Mouse (Mus musculus): ENCODE measurements around the gene Ccdc78.
"Not testable (repeated sequence)": the region's sequence is repeated elsewhere in the genome, so short reads cannot be mapped to it uniquely, and the experiment has no call there.

Gene Ccdc78

GRCm38 (mm10) chr17:25786280-25786679, at the start of gene Ccdc78:
Gene Ccdc78 (plus strand): TSS chr17:25786580.
- in situ Hi-C loops (cut with MboI, MseI): no loop called here

DNA sequence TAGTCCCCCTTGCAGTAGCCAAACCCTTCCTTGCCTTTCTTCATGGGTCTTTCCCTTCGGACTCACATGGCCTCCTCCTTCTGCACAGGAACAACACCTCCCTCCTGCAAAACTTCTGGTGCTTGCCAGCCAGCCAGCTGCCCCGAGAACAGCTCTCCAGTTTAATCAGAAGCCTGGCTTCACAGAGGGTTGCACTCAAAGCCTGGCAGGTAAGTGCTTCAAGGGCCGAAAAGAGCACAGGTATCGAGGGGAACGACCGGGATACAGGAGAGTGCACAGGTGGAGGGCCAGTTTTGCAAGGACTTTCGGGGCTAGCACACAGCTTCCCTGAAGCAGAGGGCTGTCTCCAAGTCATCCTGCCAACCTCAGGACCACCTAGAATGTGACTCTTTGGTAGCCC, 47.5 kb upstream of the Ccdc78 start:
- in situ Hi-C loops (cut with MboI, MseI): no loop called here

DNA sequence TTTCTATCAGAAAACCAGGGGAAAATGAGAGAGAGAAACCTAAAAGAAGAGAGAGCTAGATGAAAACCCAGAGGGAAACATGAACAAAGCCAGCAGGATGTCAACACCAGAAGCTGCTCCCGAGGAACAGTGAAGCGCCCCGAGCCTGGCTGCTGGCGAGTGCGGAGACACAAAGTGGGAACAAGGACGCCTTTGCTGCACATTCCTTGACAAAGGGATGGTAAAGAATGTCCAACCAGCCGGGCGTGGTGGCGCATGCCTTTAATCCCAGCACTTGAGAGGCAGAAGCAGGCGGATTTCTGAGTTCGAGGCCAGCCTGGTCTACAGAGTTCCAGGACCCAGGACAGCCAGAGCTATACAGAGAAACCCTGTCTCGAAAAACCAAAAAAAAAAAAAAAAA, 44.9 kb upstream of the Ccdc78 start:
- in situ Hi-C loops (cut with MboI, MseI): not testable (repeated sequence)

- in situ Hi-C loops (cut with MboI, MseI): no loop called here
These were observed 42.5 kb upstream of the Ccdc78 start for GRCm38 (mm10) chr17:25743831-25744230.

GRCm38 (mm10) chr17:25744311-25744710, 42.1 kb upstream of the Ccdc78 start:
- in situ Hi-C loops (cut with MboI, MseI): no loop called here

- in situ Hi-C loops (cut with MboI, MseI): no loop called here
These were observed 38.1 kb upstream of the Ccdc78 start for GRCm38 (mm10) chr17:25748238-25748637.

GRCm38 (mm10) chr17:25749314-25749713, 37.1 kb upstream of the Ccdc78 start:
- in situ Hi-C loops (cut with MboI, MseI): no loop called here

DNA sequence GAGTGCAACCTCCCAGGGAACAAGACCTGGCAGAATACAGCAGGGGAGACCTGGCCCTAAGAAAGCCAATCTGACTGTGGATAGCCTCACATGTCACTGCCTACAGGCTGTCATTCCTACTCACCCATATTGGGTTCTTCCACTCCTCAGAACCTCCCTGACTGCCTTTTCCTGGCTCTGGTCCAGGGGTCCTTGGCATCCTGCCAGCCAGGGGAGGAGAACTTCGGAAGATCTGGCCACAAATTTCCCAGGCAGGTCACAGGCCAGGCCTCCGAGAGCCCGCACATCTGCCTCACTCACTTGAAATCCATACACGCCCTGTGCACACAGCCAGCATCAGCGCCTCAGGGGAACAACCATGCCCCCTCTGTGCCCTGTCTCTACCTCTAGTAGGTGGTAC, 34.9 kb upstream of the Ccdc78 start:
- in situ Hi-C loops (cut with MboI, MseI): no loop called here

GRCm38 (mm10) chr17:25754241-25754640, 32.1 kb upstream of the Ccdc78 start, which contains the start of gene Msln:
Gene Msln (minus strand): TSS chr17:25754378.
- in situ Hi-C loops (cut with MboI, MseI): no loop called here

DNA sequence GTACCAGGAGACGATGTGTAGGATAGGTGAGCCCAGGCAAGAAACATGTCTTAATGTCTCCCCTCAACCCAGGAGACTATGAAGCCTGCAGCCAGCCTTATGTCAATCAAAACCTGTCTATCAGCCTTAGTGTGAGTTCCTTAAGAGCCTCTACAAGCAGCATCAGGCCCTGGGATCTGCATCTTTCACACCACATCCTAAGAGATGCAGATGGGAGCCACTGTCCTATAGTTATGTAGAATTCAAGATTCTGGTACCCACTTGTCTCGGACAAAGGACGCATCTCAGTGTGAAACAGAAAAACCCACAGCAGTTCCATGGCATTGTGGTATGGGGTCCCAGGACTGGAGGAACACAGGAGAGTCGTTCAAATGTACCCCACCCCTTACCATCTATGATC, 31.3 kb upstream of the Ccdc78 start:
- in situ Hi-C loops (cut with MboI, MseI): no loop called here

DNA sequence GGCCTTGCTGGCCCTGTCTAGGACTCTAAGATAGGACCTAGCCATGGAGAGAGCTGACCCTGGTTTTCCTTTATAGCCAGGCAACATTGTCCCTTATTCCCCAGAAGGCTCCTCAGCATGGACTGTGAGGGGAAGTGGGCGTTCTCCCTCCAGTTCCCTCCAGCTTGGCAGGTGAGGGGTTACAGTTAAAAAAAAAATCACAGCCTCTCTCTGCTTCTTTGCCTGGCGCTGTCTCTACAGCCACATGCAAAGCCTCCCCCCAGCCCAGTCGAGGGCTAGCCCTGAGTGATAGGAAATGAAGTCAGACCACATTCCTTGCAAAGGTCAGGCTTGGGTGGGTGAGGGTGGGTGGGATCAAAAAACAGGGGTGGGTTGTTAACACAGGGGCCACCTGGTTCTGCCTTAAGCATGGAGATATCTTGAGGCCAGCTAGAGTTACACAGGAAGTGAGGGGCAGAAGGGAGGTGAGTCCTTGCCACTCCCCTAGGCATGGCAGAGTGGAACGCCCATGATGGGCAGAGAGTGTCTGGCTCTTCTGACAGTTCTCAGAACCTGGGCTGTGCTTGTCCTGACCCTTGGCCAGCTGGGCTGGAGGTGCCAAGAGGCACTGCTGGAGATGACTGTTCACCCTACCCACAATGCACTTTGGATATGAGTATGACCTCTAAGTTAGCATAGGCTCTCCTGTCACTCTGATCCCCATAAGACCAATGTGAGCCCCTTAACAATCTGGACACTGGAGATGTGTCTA, 30.6 kb upstream of the Ccdc78 start:
- in situ Hi-C loops (cut with MboI, MseI): no loop called here

- in situ Hi-C loops (cut with MboI, MseI): no loop called here
These were observed 29.8 kb upstream of the Ccdc78 start for GRCm38 (mm10) chr17:25756378-25757242.

GRCm38 (mm10) chr17:25757691-25758090, 28.7 kb upstream of the Ccdc78 start:
- in situ Hi-C loops (cut with MboI, MseI): no loop called here

GRCm38 (mm10) chr17:25760148-25760547, 26.2 kb upstream of the Ccdc78 start:
- in situ Hi-C loops (cut with MboI, MseI): no loop called here

- in situ Hi-C loops (cut with MboI, MseI): no loop called here
These were observed 24.8 kb upstream of the Ccdc78 start for GRCm38 (mm10) chr17:25761561-25761970.

DNA sequence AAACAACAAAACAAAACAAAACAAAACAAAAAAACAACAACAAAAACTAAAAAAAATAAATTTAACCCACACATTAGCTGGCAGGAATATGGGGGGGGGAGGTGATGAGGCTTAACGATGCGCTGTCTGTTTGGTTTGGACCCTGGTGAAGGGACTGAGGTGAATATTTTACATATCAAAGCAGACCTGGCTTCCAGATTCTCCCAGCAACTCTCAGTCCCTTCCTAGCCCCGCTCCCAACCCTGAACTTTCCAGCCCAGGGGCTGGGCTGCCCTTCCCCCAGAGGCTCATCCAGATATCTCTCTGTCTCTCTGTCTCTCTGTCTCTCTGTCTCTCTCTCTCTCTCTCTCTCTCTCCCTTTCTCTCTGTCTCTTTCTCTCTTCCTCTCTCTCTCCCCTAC, 23.8 kb upstream of the Ccdc78 start:
- in situ Hi-C loops (cut with MboI, MseI): no loop called here

- in situ Hi-C loops (cut with MboI, MseI): loop anchor here (5.0 kb wide), 1 partner anchor 36 kb away; no protein-coding TSS in a partner anchor
These were observed 20.5 kb upstream of the Ccdc78 start for GRCm38 (mm10) chr17:25765886-25766285.

- in situ Hi-C loops (cut with MboI, MseI): loop anchor here (5.0 kb wide), 1 partner anchor 33 kb away; no protein-coding TSS in a partner anchor
These were observed 17.0 kb upstream of the Ccdc78 start for GRCm38 (mm10) chr17:25769331-25769730.

- in situ Hi-C loops (cut with MboI, MseI): no loop called here
These were observed 12.7 kb upstream of the Ccdc78 start, which contains the start of gene Narfl for GRCm38 (mm10) chr17:25773549-25774120. Gene Narfl (plus strand): TSS chr17:25773776.

- in situ Hi-C loops (cut with MboI, MseI): no loop called here
These were observed 10.9 kb upstream of the Ccdc78 start for GRCm38 (mm10) chr17:25775318-25776062.

- in situ Hi-C loops (cut with MboI, MseI): no loop called here
These were observed 8.4 kb upstream of the Ccdc78 start for GRCm38 (mm10) chr17:25777948-25778347.

All from T-helper 17 cell (primary cell).